Mouse (Mus musculus): Measurements from ENCODE around the gene Gm10591. TPM values are rescaled to one million over a fixed set of nuclear protein-coding genes. Genes with fewer than 3 reads are reported as not detected.
"Not testable (repeated sequence)": the region's sequence is repeated elsewhere in the genome, so short reads cannot be mapped to it uniquely, and the experiment has no call there.

Gene Gm10591
- not detected in 2 replicates for polyA plus RNA-seq (2014; fragmentation: Nextera tagmentation; extraction: Ambion mirVana)

GRCm38 (mm10) chr4:42611895-42612294 lies at the start of gene Gm10591:
TSS of gene Gm10591 (plus strand) at chr4:42612195.
- H3K27ac ChIP-seq (ENCODE audit: low read depth, low read length), result not testable (repeated sequence)

GRCm38 (mm10) chr4:42629419-42629818 lies 17.4 kb downstream of the Gm10591 start, which contains the start of gene Gm2564:
TSS of gene Gm2564 (plus strand) at chr4:42629719.
- H3K27me3 ChIP-seq (ENCODE audit: control insufficient read depth, insufficient read depth, low read length); DNase-seq (ENCODE audit: low spot score); H3K36me3 ChIP-seq (ENCODE audit: control insufficient read depth, insufficient read depth, low read length); H3K9me3 ChIP-seq (ENCODE audit: control insufficient read depth, low read length); H3K4me3 ChIP-seq (ENCODE audit: low read depth, low read length); H3K27ac ChIP-seq (ENCODE audit: low read depth, low read length); ATAC-seq (ENCODE audit: low FRiP score); H3K4me2 ChIP-seq (replicated peaks; ENCODE audit: low read depth, low read length); H3K9ac ChIP-seq (ENCODE audit: low read depth, low read length); H3K4me1 ChIP-seq (replicated peaks; ENCODE audit: control insufficient read depth, insufficient read depth, low read length): not testable (repeated sequence)
- no CpG with 5 or more reads among the region's 8 CpGs for WGBS

More at GRCm38 (mm10) chr4:42611895-42612294, at the start of gene Gm10591:
- not testable (repeated sequence) for H3K4me1 ChIP-seq (replicated peaks; ENCODE audit: control insufficient read depth, insufficient read depth, low read length); H3K4me3 ChIP-seq (ENCODE audit: low read depth, low read length); H3K4me2 ChIP-seq (replicated peaks; ENCODE audit: low read depth, low read length); H3K9ac ChIP-seq (ENCODE audit: low read depth, low read length); H3K36me3 ChIP-seq (ENCODE audit: control insufficient read depth, insufficient read depth, low read length); H3K9me3 ChIP-seq (ENCODE audit: control insufficient read depth, low read length); ATAC-seq (ENCODE audit: low FRiP score); DNase-seq (ENCODE audit: low spot score); H3K27me3 ChIP-seq (ENCODE audit: control insufficient read depth, insufficient read depth, low read length)
- WGBS, result no CpG with 5 or more reads among the region's 5 CpGs

- H3K4me2 ChIP-seq (replicated peaks; ENCODE audit: low read depth, low read length); H3K9ac ChIP-seq (ENCODE audit: low read depth, low read length); ATAC-seq (ENCODE audit: low FRiP score): not testable (repeated sequence)
These were observed 43.0 kb downstream of the Gm10591 start, which contains the start of gene Ccl27b for GRCm38 (mm10) chr4:42654951-42655350. TSS of gene Ccl27b (plus strand) at chr4:42655251.

GRCm38 (mm10) chr4:42661793-42662192 lies 49.8 kb downstream of the Gm10591 start, which contains the start of gene Il11ra2:
TSS of gene Il11ra2 (minus strand) at chr4:42661893.
- WGBS, result no CpG with 5 or more reads among the region's 3 CpGs
- H3K27ac ChIP-seq (ENCODE audit: low read depth, low read length); ATAC-seq (ENCODE audit: low FRiP score); H3K4me3 ChIP-seq (ENCODE audit: low read depth, low read length); DNase-seq (ENCODE audit: low spot score); H3K36me3 ChIP-seq (ENCODE audit: control insufficient read depth, insufficient read depth, low read length); H3K9me3 ChIP-seq (ENCODE audit: control insufficient read depth, low read length); H3K9ac ChIP-seq (ENCODE audit: low read depth, low read length); H3K4me1 ChIP-seq (replicated peaks; ENCODE audit: control insufficient read depth, insufficient read depth, low read length); H3K27me3 ChIP-seq (ENCODE audit: control insufficient read depth, insufficient read depth, low read length); H3K4me2 ChIP-seq (replicated peaks; ENCODE audit: low read depth, low read length): not testable (repeated sequence)

More at GRCm38 (mm10) chr4:42654951-42655350, 43.0 kb downstream of the Gm10591 start, which contains the start of gene Ccl27b:
- H3K9me3 ChIP-seq (ENCODE audit: control insufficient read depth, low read length); H3K36me3 ChIP-seq (ENCODE audit: control insufficient read depth, insufficient read depth, low read length); DNase-seq (ENCODE audit: low spot score); H3K4me3 ChIP-seq (ENCODE audit: low read depth, low read length); H3K27me3 ChIP-seq (ENCODE audit: control insufficient read depth, insufficient read depth, low read length); H3K4me1 ChIP-seq (replicated peaks; ENCODE audit: control insufficient read depth, insufficient read depth, low read length); H3K27ac ChIP-seq (ENCODE audit: low read depth, low read length): not testable (repeated sequence)
- no CpG with 5 or more reads among the region's 9 CpGs for WGBS

Other genes starting within 250 kb of the Gm10591 start
- not detected in 2 replicates for gene Gm21586, start 172.8 kb upstream of the Gm10591 start, polyA plus RNA-seq (2014; fragmentation: Nextera tagmentation; extraction: Ambion mirVana)
- not detected in 2 replicates for gene Gm2163, start 145.4 kb upstream of the Gm10591 start, polyA plus RNA-seq (2014; fragmentation: Nextera tagmentation; extraction: Ambion mirVana)
- not detected in 2 replicates for gene Fam205a2, start 84.0 kb upstream of the Gm10591 start, polyA plus RNA-seq (2014; fragmentation: Nextera tagmentation; extraction: Ambion mirVana)
- gene Gm2564, start 17.5 kb downstream of the Gm10591 start, polyA plus RNA-seq (2014; fragmentation: Nextera tagmentation; extraction: Ambion mirVana), result not detected in 2 replicates
- gene Ccl27b, start 43.1 kb downstream of the Gm10591 start, polyA plus RNA-seq (2014; fragmentation: Nextera tagmentation; extraction: Ambion mirVana), result not detected in 2 replicates
- gene Il11ra2, start 49.7 kb downstream of the Gm10591 start, polyA plus RNA-seq (2014; fragmentation: Nextera tagmentation; extraction: Ambion mirVana), result not detected in 2 replicates
- gene 4930578G10Rik, start 123.3 kb downstream of the Gm10591 start, polyA plus RNA-seq (2014; fragmentation: Nextera tagmentation; extraction: Ambion mirVana), result 1.1 and 1.7 TPM in 2 replicates
- gene Ccl19, start 144.4 kb downstream of the Gm10591 start, polyA plus RNA-seq (2014; fragmentation: Nextera tagmentation; extraction: Ambion mirVana), result 0.60 TPM in 1 of 2 replicates, not detected in the other
- gene Ccl21a, start 161.8 kb downstream of the Gm10591 start, polyA plus RNA-seq (2014; fragmentation: Nextera tagmentation; extraction: Ambion mirVana), result 2.1 TPM in 2 replicates
- 0.06 TPM in 1 of 2 replicates, not detected in the other for gene Fam205a1, start 241.7 kb downstream of the Gm10591 start, polyA plus RNA-seq (2014; fragmentation: Nextera tagmentation; extraction: Ambion mirVana)
- 0.70 and 0.71 TPM in 2 replicates for gene Gm12394, start 244.6 kb downstream of the Gm10591 start, polyA plus RNA-seq (2014; fragmentation: Nextera tagmentation; extraction: Ambion mirVana)

Data from hindbrain, embryonic 11.5 days (tissue).